Mouse (Mus musculus) urinary bladder, postnatal 14 days (tissue): Measurements from ENCODE around the gene Vps25.

ENCODE experiments used
- DNase-seq: peaks from one replicate; pipeline ENCODE4 v3.0.0; 2021; ENCODE audit warnings: low spot score

Vps25 gene

GRCm38 (mm10) chr11:101245071-101245470 is 8.4 kb upstream of the Vps25 start:
- DNase-seq: no peak

DNA sequence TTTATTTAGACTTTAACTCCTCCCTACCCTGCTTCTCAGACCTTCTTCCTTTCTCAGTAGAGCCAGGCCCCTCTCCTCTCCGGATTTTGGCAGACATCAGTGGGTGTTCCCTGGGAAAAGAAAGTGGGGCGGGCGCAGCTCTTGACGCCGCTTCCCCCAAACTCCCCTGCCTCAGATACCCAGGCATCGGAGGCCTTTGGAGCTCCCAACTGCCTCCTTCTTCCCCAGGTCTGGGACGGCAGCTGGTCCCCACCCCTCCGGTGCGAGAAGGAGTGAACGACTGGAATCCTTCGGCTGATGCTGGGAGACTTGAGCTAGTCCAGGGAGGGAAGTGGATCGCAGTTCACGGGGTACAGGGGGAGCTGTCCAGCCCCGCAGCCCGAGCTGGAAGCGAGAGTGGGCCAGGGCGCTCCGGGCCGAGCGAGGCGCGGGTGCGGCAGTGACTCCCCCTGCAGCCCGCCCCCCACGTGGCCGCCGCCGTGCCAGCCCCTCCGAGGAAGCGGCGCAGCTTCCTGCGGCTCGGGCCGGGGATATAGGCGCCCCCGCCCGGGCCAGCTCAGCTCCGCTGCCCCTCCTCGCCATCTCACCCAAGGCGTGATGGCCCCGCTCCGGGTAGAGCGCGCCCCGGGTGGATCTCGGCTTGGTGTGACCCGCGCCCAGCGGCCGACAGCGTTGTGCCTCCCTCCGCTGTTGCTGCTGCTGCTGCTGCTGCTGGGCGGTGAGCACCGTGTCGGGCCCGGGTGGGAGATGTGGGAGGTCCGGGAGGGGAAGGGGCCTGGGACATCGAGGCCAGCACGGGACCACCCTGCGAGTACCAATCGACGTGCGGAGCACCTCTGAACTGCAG is 7.4 kb upstream of the Vps25 start, which contains the start of gene Ramp2:
Ramp2 (plus strand) TSS at position 174 of the 847 bp plus-strand sequence.
- peak; percentile 42 for DNase-seq

- DNase-seq: no peak
These were observed 6.8 kb upstream of the Vps25 start for GRCm38 (mm10) chr11:101246702-101247012.

DNA sequence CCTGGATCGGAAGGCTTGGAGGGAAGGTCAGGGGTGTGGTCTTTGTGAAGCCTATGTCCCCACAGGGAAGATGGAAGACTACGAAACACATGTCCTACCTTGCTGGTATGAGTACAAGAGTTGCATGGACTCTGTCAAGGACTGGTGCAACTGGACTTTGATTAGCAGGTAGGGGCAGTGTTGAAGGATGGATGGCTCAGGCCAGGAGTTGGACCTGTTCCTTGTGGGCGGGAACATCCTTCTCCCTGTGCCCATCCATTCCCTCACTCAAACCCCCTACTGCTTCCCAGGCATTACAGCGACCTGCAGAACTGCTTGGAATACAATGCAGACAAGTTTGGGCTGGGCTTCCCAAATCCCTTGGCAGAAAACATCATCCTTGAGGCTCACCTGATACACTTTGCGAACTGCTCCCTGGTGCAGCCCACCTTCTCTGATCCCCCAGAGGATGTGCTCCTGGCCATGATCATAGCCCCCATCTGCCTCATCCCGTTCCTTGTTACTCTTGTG is 5.9 kb upstream of the Vps25 start:
- DNase-seq: no peak

GRCm38 (mm10) chr11:101248258-101248994 is 5.1 kb upstream of the Vps25 start:
- peak; percentile 47 for DNase-seq

GRCm38 (mm10) chr11:101251031-101251430 is 2.5 kb upstream of the Vps25 start:
- no peak for DNase-seq

GRCm38 (mm10) chr11:101252941-101253340 is 566 bp upstream of the Vps25 start:
- DNase-seq: no peak

DNA sequence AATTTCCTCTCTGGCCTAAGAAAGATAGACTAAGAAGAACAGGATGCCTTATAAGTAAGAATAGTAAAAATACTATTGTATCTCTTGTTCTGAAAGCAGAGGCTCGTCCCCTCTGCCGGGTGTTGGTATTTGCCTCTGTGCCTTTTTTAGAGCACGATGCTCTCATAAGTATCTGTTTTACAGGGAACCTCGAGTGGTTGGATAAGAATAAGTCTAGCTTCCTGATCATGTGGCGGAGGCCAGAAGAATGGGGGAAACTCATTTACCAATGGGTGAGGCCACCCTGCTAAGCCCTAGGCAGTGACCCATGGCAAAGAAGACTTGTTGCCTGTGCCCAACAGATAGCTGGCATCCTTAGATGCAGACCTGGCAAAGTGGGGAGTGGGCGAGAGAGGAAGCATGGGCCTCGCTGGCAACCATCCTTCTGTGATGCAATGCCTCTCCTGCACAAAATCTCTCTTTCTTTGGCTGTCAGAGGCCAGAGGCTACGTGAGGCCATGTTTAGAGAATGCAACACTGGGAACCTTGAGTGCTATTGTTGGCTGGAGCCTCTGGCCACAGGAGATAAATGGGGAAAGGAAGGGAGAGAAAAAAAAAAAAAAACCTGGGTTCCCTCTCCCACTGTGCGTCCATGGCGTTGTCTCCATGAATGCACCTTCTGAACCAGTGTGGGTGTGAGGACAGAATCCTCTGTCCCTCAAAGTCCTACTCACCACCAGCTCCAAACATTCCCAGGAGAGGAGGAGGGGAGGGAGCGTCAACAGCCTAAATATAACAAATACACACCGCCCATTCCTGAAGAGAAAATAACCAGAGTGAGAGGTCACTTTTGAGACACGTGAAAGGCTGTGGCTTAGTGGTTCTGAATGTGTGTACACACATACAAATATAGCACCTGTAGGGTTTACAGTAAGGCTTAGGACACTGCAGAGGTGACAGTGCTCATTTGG is 2.6 kb downstream of the Vps25 start:
- no peak for DNase-seq

GRCm38 (mm10) chr11:101259261-101259712 is 5.8 kb downstream of the Vps25 start:
- DNase-seq: peak; percentile 49

GRCm38 (mm10) chr11:101259948-101260825 is 6.7 kb downstream of the Vps25 start, which contains the start of gene Wnk4:
Gene Wnk4 (plus strand): TSS chr11:101260567.
- peak; percentile 76 for DNase-seq

DNA sequence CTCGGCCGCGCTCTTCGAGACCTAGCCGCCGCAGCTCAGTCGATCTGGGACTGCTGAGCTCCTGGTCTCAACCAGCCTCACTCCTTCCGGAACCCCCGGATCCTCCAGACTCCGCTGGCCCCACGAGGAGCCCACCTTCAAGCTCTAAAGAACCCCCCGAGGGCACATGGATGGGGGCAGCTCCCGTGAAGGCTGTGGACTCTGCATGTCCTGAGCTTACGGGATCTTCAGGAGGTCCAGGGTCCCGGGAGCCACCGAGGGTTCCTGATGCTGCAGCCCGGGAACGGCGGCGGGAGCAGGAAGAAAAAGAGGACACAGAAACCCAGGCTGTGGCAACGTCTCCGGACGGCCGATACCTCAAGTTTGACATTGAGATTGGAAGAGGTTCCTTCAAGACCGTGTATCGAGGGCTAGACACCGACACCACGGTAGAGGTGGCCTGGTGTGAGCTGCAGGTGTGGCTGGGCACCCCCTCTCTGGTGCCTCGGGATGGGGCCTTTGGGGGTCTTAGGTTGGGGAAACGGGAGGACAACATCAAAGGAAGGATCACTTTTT is 7.4 kb downstream of the Vps25 start:
- DNase-seq: no peak

DNA sequence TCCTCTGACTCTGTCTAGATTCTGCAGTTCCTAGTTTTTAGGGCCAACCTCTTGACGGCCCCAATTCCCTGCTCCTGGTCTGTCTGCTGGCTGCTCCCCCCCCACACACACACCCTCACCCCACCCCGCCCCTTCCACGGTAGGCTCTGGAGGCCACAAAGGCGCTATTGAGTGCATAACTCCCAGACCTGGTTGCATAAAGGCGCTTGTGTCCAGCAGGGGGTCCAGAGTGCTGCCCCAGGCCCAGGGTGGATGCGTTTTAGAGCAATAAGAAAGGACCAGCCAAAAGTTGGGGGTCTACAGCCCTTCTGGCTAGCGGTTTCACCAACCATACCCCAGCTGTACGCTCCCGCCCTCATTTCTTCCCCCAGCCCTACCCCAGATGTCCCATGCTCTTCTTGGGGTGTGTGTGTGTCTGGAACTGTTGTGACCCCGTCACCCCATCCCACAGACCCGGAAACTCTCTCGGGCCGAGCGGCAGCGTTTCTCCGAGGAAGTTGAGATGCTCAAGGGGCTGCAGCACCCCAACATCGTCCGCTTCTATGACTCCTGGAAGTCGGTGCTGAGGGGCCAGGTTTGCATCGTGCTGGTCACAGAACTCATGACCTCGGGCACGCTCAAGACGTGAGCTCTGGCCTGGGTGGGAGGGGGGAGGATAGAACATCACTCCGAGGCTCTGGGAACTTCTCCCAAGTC is 8.9 kb downstream of the Vps25 start:
- DNase-seq: no peak

DNA sequence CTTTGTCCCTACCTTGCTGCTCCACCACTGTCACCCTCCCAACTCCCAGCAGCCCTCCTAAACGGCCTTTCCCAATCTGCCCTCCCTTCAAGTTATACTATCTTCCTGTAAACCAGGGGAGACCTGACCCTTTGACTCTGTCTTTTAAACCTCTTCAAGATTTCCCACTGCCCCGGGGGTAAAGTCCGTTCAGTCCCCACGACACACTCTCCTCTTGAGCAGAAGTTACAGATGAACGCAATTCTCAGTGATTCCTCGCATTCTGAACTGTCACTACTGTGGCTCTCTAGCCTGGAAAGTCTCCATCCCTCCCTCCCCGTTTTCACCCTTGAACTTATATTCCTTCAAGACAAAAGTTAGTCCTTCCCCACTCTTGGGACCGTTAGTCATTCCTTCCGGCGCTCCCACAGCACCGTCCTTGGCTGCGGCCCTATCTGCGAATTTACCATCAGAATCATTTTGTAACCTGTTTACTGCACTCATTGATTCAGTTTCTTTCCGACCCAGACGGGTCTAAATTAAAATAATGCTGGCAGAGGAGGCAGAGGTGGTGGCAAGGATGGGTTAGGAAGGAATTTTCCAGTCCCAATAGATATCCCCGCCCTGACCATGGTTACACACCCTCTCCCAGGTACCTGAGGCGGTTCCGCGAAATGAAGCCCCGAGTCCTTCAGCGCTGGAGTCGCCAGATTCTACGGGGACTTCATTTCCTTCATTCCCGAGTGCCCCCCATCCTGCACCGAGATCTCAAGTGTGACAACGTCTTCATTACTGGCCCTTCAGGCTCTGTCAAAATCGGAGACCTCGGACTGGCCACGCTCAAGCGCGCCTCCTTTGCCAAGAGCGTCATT is 9.9 kb downstream of the Vps25 start:
- no peak for DNase-seq

DNA sequence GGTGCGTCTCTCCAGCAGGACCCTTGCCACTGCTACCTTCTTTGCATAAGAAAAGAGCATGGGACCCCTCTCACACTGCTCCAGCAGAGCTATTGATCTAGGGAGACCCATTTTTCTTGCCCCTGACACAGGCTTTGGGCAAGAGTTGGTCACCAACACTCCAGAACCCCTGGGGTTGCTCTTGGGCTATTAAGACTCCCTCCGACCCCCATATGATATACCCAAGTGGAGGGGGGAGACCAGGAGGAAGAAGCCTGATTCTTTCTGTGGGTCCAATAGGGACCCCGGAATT is 10.4 kb downstream of the Vps25 start:
- no peak for DNase-seq

GRCm38 (mm10) chr11:101264954-101265471 is 11.5 kb downstream of the Vps25 start:
- DNase-seq: no peak

DNA sequence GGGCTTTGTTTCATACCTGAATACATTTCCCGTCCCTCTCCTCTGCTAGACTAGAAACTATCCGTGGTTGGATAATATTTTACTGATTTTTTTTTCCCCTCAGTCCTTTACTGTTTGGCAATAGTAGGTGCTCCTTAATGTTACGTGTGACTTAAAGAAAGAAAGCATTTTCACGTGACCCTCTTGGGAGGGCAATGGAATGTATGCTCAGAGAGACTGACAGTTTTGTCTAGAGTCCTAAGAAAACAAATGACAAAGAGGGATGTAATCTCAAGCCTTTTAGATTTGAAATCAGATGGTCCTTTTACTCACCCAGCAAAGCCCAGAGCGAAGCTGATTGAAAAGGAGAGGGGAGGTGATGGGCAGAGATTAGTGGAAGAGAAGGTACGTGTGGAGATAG is 12.4 kb downstream of the Vps25 start:
- DNase-seq: no peak

- DNase-seq: peak; percentile 49
These were observed 16.1 kb downstream of the Vps25 start for GRCm38 (mm10) chr11:101269577-101270116.

GRCm38 (mm10) chr11:101272446-101272845 is 18.9 kb downstream of the Vps25 start:
- no peak for DNase-seq

GRCm38 (mm10) chr11:101275309-101275708 is 21.8 kb downstream of the Vps25 start:
- no peak for DNase-seq
